Mouse (Mus musculus): ENCODE results near the gene Fkbp1b. TPM values are rescaled to one million over a fixed set of nuclear protein-coding genes. Genes with fewer than 3 reads are reported as not detected.
"Not testable (repeated sequence)": the region's sequence is repeated elsewhere in the genome, so short reads cannot be mapped to it uniquely, and the experiment has no call there.

Gene Fkbp1b
- 38.3 and 38.8 TPM in 2 replicates for polyA plus RNA-seq (2015; fragmentation: Nextera tagmentation; extraction: Ambion mirVana)

GRCm38 (mm10) chr12:4841392-4841887 lies at the start of gene Fkbp1b:
Gene Fkbp1b, minus strand, starts transcription at chr12:4841591.
- H3K9me3 ChIP-seq: no peaks in the 10 kb centered on the region
- H3K4me1 ChIP-seq (replicated peaks): peaks cover 24% of the 10 kb centered on the region
- peak within 1 kb of the TSS; percentile 86 for H3K4me2 ChIP-seq
- H3K36me3 ChIP-seq: no peaks in the 10 kb centered on the region
- H3K27ac ChIP-seq: 0 out of 2 replicates have a peak within 1 kb of the TSS, but pooled peaks have one; percentile 12
- peaks cover 18% of the 10 kb centered on the region for H3K27me3 ChIP-seq
- H3K4me3 ChIP-seq: peak within 1 kb of the TSS; percentile 78
- 1% methylated on average over 32 of the region's 37 CpGs for WGBS
- peak within 1 kb of the TSS; percentile 81 for H3K9ac ChIP-seq
- peak; percentile 65 for ATAC-seq (ENCODE audit: low FRiP score)

- no peaks in the 10 kb centered on the region for H3K4me1 ChIP-seq (replicated peaks)
- no peaks in the 10 kb centered on the region for H3K9me3 ChIP-seq
- WGBS: 98% methylated on average over 1 of the region's 1 CpGs
- H3K4me3 ChIP-seq: no peak overlapping the region
- H3K36me3 ChIP-seq: peaks cover 35% of the 10 kb centered on the region
- ATAC-seq (ENCODE audit: low FRiP score): no peak
- H3K4me2 ChIP-seq: no peak overlapping the region
- H3K27me3 ChIP-seq: no peaks in the 10 kb centered on the region
- H3K27ac ChIP-seq: no peak overlapping the region
- no peak overlapping the region for H3K9ac ChIP-seq
Measured at GRCm38 (mm10) chr12:4889891-4890290, 48.5 kb upstream of the Fkbp1b start.

- Histone ChIP-seq H3K4me1 (replicated peaks) (no peaks in the 10 kb centered on the region), H3K36me3 (peaks cover 36% of the 10 kb centered on the region), H3K4me2 (no peak overlapping the region), H3K9ac (no peak overlapping the region), H3K9me3 (no peaks in the 10 kb centered on the region), H3K27ac (no peak overlapping the region), H3K4me3 (no peak overlapping the region), H3K27me3 (no peaks in the 10 kb centered on the region)
- 90% methylated on average over 2 of the region's 2 CpGs for WGBS
- no peak for ATAC-seq (ENCODE audit: low FRiP score)
Measured at GRCm38 (mm10) chr12:4889251-4889650, 47.9 kb upstream of the Fkbp1b start.

- Histone ChIP-seq H3K27ac (no peak overlapping the region), H3K4me3 (no peak overlapping the region), H3K9ac (no peak overlapping the region), H3K9me3 (no peaks in the 10 kb centered on the region), H3K36me3 (peaks cover 36% of the 10 kb centered on the region), H3K27me3 (no peaks in the 10 kb centered on the region), H3K4me1 (replicated peaks) (no peaks in the 10 kb centered on the region), H3K4me2 (no peak overlapping the region)
- ATAC-seq (ENCODE audit: low FRiP score): no peak
Measured at GRCm38 (mm10) chr12:4888739-4889138, 47.3 kb upstream of the Fkbp1b start.

GRCm38 (mm10) chr12:4886581-4886980 lies 45.2 kb upstream of the Fkbp1b start:
- not testable (repeated sequence) for H3K9me3 ChIP-seq; H3K4me3 ChIP-seq; H3K4me1 ChIP-seq (replicated peaks); H3K9ac ChIP-seq; H3K27ac ChIP-seq; H3K4me2 ChIP-seq; H3K27me3 ChIP-seq; ATAC-seq (ENCODE audit: low FRiP score)
- peaks cover 41% of the 10 kb centered on the region for H3K36me3 ChIP-seq
- WGBS: 98% methylated on average over 4 of the region's 4 CpGs

GRCm38 (mm10) chr12:4885062-4885461 lies 43.7 kb upstream of the Fkbp1b start:
- no peaks in the 10 kb centered on the region for H3K4me1 ChIP-seq (replicated peaks)
- no peaks in the 10 kb centered on the region for H3K27me3 ChIP-seq
- H3K9ac ChIP-seq: no peak overlapping the region
- no peak overlapping the region for H3K4me2 ChIP-seq
- no peak for ATAC-seq (ENCODE audit: low FRiP score)
- H3K27ac ChIP-seq: no peak overlapping the region
- H3K9me3 ChIP-seq: no peaks in the 10 kb centered on the region
- H3K4me3 ChIP-seq: no peak overlapping the region
- WGBS: 90% methylated on average over 1 of the region's 1 CpGs
- H3K36me3 ChIP-seq: peaks cover 45% of the 10 kb centered on the region

GRCm38 (mm10) chr12:4882086-4882485 lies 40.7 kb upstream of the Fkbp1b start:
- WGBS: 92% methylated on average over 2 of the region's 2 CpGs
- peaks cover 56% of the 10 kb centered on the region for H3K36me3 ChIP-seq
- H3K27ac ChIP-seq: no peak overlapping the region
- H3K9me3 ChIP-seq: no peaks in the 10 kb centered on the region
- no peak overlapping the region for H3K4me3 ChIP-seq
- H3K27me3 ChIP-seq: no peaks in the 10 kb centered on the region
- H3K4me1 ChIP-seq (replicated peaks): no peaks in the 10 kb centered on the region
- no peak overlapping the region for H3K4me2 ChIP-seq
- H3K9ac ChIP-seq: no peak overlapping the region
- ATAC-seq (ENCODE audit: low FRiP score): no peak

GRCm38 (mm10) chr12:4879048-4879447 lies 37.7 kb upstream of the Fkbp1b start:
- Histone ChIP-seq H3K4me2 (no peak overlapping the region), H3K27ac (no peak overlapping the region), H3K9ac (no peak overlapping the region), H3K9me3 (no peaks in the 10 kb centered on the region), H3K36me3 (peaks cover 42% of the 10 kb centered on the region), H3K4me3 (no peak overlapping the region), H3K4me1 (replicated peaks) (peaks cover 6% of the 10 kb centered on the region), H3K27me3 (no peaks in the 10 kb centered on the region)
- ATAC-seq (ENCODE audit: low FRiP score): no peak
- WGBS: 94% methylated on average over 5 of the region's 5 CpGs

- ATAC-seq (ENCODE audit: low FRiP score): no peak
- 90% methylated on average over 9 of the region's 9 CpGs for WGBS
Measured at GRCm38 (mm10) chr12:4878296-4878783, 36.9 kb upstream of the Fkbp1b start.

GRCm38 (mm10) chr12:4875623-4876022 lies 34.2 kb upstream of the Fkbp1b start:
- 86% methylated on average over 8 of the region's 8 CpGs for whole genome bisulfite sequencing

More at GRCm38 (mm10) chr12:4878296-4878783, 36.9 kb upstream of the Fkbp1b start:
- H3K4me1 ChIP-seq (replicated peaks): peaks cover 12% of the 10 kb centered on the region
- no peaks in the 10 kb centered on the region for H3K9me3 ChIP-seq
- no peak overlapping the region for H3K9ac ChIP-seq
- H3K4me2 ChIP-seq: no peak overlapping the region
- peaks cover 41% of the 10 kb centered on the region for H3K36me3 ChIP-seq
- H3K4me3 ChIP-seq: no peak overlapping the region
- no peak overlapping the region for H3K27ac ChIP-seq
- H3K27me3 ChIP-seq: peaks cover 6% of the 10 kb centered on the region; the same call in 1 of the 2 replicates

GRCm38 (mm10) chr12:4874161-4874927 lies 33.0 kb upstream of the Fkbp1b start, which contains the start of gene Mfsd2b:
Gene Mfsd2b, minus strand, starts transcription at chr12:4874359.
- Histone ChIP-seq H3K4me2 (peak within 1 kb of the TSS; percentile 86), H3K4me3 (peak within 1 kb of the TSS; percentile 43), H3K36me3 (peaks cover 7% of the 10 kb centered on the region), H3K4me1 (replicated peaks) (peaks cover 12% of the 10 kb centered on the region), H3K27me3 (peaks cover 11% of the 10 kb centered on the region; the same call in 1 of the 2 replicates), H3K9ac (peak within 1 kb of the TSS; percentile 74), H3K9me3 (no peaks in the 10 kb centered on the region), H3K27ac (no peak within 1 kb of the TSS)
- 5% methylated on average over 24 of the region's 24 CpGs for WGBS
- ATAC-seq (ENCODE audit: low FRiP score): peak; percentile 88

More at GRCm38 (mm10) chr12:4875623-4876022, 34.2 kb upstream of the Fkbp1b start:
- no peak overlapping the region for H3K9ac ChIP-seq
- ATAC-seq (ENCODE audit: low FRiP score): no peak
- H3K4me3 ChIP-seq: no peak overlapping the region
- peaks cover 11% of the 10 kb centered on the region; the same call in 1 of the 2 replicates for H3K27me3 ChIP-seq
- H3K4me2 ChIP-seq: no peak overlapping the region
- no peaks in the 10 kb centered on the region for H3K9me3 ChIP-seq
- H3K4me1 ChIP-seq (replicated peaks): peaks cover 12% of the 10 kb centered on the region
- H3K27ac ChIP-seq: no peak overlapping the region
- peaks cover 18% of the 10 kb centered on the region for H3K36me3 ChIP-seq

GRCm38 (mm10) chr12:4873531-4873930 lies 32.1 kb upstream of the Fkbp1b start:
- H3K9ac ChIP-seq: 0 out of 2 replicates have a peak overlapping the region, but pooled peaks have one; percentile 74
- H3K4me2 ChIP-seq: peak overlapping the region; percentile 86
- ATAC-seq (ENCODE audit: low FRiP score): no peak
- WGBS: 77% methylated on average over 6 of the region's 6 CpGs
- no peaks in the 10 kb centered on the region for H3K9me3 ChIP-seq
- H3K27ac ChIP-seq: no peak overlapping the region
- H3K36me3 ChIP-seq: no peaks in the 10 kb centered on the region; the same call in 1 of the 2 replicates
- H3K27me3 ChIP-seq: peaks cover 11% of the 10 kb centered on the region; the same call in 1 of the 2 replicates
- H3K4me3 ChIP-seq: peak overlapping the region; percentile 43; the same call in 1 of the 2 replicates
- peaks cover 12% of the 10 kb centered on the region for H3K4me1 ChIP-seq (replicated peaks)

Data from hindbrain, embryonic 13.5 days (tissue).